Mouse (Mus musculus): ENCODE measurements around the gene Thoc2.
"Not testable (repeated sequence)": the region's sequence is repeated elsewhere in the genome, so short reads cannot be mapped to it uniquely, and the experiment has no call there.

Thoc2 gene

GRCm38 (mm10) chrX:41920574-41920973 lies at the start of gene Thoc2:
Gene Thoc2 (minus strand): TSS chrX:41920674.
- no peak for DNase-seq (ENCODE audit: low spot score in 2 of 2)

GRCm38 (mm10) chrX:41970096-41970495 lies 49.6 kb upstream of the Thoc2 start:
- DNase-seq (ENCODE audit: low spot score in 2 of 2), result no peak

GRCm38 (mm10) chrX:41969341-41969740 lies 48.9 kb upstream of the Thoc2 start:
- no peak for DNase-seq (ENCODE audit: low spot score in 2 of 2)

DNA sequence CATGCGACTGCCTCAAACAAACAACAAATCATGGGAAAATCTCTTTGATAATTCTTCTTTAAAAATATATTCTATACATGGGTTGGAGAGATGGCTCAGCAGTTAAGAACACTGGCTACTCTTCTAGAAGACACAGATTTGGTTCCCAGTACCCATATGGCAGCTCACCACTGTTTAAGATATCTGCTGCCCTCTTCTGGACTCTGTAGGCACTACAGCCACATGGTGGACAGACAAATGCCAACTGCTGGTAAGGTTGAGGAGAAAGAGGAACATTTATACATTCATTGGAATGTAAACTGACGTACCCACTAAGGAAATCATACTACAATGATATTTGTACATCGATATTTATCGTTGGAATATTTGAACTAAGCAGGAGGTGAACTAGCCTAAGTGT lies 36.7 kb upstream of the Thoc2 start:
- peak; percentile 37 to 66 for DNase-seq (ENCODE audit: low spot score in 2 of 2)

DNA sequence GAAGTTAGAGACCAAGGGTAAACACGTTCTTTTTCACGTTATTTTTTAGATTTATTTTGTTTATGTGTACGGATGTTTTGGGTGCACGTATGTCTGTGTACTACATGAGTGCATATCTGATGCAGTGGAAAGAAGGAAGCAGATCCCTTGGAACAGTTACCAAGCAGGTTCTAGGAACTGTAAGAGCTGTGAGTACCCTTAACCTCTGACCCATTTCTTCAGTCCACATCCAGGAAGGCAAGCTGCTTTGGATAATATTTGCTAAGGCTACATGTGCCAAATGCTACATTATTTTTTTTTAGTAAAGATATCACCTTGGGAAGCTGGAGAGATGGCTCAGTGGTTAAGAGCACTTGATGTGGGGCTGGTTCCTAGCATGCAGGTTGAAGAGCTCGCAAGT lies 21.4 kb upstream of the Thoc2 start:
- no peak for DNase-seq (ENCODE audit: low spot score in 2 of 2)

GRCm38 (mm10) chrX:41931821-41932220 lies 11.3 kb upstream of the Thoc2 start:
- DNase-seq (ENCODE audit: low spot score in 2 of 2), result not testable (repeated sequence)

DNA sequence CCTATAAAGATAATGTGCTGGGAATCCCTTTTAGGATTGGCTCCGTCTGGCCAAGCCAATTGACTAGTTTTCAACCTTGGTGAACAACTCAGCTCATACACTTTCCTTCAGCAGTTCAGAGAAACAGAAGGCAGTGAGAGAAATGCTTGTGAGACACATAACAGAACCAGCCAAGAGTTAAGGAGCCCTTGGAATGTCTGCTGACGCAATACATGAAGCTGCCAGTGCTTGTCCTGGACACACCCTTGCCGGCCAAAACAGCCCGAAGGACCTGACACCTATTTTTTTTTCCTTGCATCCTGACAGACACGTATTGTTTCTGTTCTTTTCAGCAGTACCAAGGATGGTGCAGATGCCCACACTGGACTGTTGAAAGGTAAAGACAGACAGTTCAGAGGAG lies 4.2 kb upstream of the Thoc2 start:
- no peak for DNase-seq (ENCODE audit: low spot score in 2 of 2)

GRCm38 (mm10) chrX:41912061-41912401 lies 8.4 kb downstream of the Thoc2 start:
- DNase-seq (ENCODE audit: low spot score in 2 of 2), result no peak

DNA sequence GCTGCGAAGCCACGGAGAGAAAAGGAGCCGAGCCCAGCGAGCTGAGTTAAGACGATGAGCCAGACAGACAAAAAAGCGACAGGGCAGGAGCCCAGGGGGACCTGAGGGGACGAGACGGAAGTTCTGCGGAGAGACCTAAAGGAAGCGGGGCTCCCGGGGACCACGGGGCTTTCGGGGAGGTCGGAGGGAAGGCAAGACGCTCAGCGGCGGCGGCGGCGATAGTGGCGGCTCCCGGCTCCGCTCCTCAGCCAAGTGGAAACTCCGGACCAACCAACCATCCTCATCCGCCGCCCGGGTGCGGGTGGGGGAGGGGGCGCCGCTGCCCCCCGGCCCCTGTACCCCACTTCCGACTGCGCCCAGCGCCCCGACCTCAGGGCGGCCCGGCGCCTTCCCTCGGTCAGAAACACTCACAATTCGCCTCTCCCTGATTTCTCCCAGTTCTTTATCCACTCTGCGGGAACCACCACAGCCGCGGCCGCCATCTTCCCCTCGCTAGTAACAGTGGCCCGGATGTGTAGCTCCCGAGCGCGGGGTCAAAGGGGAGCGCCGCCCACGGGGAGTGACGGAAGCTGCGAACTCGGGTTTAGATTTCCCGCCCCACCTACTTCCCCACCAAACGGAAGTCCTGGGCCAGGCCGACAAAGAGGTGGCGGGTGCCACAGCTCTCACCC lies 8.9 kb downstream of the Thoc2 start:
- DNase-seq (ENCODE audit: low spot score in 2 of 2), result peak; percentile 74 to 91

DNA sequence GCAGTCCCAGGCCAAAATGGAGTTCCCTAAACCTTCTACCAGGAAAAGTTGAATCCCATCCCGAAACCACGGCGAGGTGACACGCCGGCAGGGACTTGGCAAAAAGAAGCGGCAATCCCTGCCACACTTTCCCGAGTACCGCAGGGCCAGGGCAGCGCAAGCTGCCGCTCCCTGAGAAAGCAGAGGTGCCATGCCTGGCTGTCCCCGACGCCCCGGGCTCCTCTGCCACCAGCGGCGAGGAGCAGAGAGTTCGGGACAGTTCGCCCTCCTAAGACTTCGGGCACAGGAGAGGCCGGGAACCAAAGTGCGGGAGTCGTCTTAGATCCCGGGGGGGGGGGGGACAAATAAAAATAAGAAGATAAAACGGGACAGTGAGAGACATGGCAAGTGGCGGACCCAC lies 9.5 kb downstream of the Thoc2 start:
- DNase-seq (ENCODE audit: low spot score in 2 of 2), result peak; percentile 33 to 40

DNA sequence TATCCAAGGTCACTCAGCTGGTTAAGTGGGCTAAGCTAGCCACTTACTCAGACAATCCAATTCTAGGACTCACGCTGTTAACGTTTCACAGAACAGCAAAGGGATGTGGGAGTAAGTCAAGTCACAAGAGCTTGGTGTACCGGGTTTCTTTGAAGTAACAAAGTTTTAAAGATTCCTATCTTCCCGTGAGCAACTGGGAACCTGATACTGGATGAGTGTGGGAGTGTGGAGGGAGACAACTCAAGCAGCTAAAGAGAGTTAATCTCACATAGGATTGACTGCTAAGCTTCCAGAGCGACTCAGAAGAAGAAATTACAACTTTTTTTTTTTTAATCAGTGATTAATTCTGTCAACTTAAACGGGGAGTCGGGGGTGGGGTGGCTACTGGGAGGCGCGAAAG lies 10.0 kb downstream of the Thoc2 start:
- DNase-seq (ENCODE audit: low spot score in 2 of 2), result no peak

DNA sequence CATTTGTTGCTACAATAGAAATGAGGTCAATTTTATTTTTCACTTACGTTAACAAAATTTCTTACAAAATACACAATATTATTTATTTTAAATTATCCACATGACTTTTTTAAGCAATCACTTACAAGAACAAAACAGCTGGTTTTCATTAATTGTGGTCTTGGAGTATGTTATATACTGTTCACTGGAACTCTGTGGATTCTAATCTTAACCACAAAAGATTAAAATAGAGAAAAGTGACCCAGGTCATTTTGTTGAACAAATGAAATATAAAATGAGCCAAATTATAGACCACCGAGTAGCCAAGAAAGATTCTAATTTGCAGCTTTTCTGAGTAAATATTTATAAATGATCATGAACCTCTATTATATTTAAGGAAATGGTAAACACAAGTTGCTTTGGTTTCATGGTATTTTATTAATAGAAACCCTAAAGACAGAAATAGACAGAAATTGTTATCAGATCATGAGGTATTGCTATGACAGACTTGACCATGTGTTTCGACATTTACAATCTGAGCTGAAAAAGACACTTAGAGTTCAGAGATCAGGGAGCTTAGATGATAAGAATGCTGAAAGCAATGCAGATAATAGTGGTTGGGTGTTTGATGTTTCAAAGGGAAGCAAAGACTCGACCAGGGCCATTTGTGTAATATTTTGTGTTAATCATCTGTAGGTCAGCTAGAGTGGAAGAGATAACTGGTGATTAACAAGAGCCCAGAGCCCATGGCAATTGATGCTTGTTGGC lies 35.5 kb downstream of the Thoc2 start:
- DNase-seq (ENCODE audit: low spot score in 2 of 2), result no peak

- no peak for DNase-seq (ENCODE audit: low spot score in 2 of 2)
These were observed 43.9 kb downstream of the Thoc2 start for GRCm38 (mm10) chrX:41876581-41876980.

DNA sequence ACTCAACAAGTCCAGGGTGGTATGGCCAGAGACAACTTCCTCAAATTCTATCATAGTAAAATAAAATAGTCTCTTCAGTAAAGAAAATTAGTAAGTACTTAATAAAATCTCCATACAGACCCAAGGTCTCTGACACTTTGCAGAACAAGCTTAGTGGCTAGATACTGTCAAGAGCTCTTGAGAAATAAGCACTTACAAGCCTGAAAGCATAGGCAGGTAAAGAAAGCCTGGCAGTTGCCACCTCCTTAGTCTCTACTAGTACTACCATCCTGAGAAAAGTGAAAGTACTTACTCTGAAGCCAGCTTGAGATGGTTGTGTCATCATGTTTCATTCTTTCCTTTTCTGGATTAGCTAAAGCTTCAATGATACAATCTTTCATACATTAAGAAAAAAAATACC lies 82.7 kb downstream of the Thoc2 start:
- no peak for DNase-seq (ENCODE audit: low spot score in 2 of 2)

DNA sequence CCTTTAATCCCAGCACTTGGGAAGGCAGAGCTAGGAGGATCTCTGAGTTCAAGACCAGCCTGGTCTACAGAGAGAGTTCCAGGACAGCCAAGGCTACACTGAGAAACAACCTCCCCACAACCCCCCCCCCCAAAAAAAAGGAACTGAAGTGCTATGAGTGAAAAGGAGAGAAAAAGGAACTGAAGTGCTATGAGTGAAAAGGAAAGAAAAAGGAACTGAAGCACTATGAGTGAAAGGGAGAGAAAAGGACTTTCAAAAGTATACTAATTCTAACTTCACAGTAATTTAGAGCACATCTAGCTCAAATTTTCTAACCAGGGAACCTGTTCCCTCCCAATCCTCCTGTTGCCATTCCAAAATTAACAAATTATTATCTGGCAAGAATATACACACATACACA lies 114.9 kb downstream of the Thoc2 start:
- DNase-seq (ENCODE audit: low spot score in 2 of 2), result no peak

DNA sequence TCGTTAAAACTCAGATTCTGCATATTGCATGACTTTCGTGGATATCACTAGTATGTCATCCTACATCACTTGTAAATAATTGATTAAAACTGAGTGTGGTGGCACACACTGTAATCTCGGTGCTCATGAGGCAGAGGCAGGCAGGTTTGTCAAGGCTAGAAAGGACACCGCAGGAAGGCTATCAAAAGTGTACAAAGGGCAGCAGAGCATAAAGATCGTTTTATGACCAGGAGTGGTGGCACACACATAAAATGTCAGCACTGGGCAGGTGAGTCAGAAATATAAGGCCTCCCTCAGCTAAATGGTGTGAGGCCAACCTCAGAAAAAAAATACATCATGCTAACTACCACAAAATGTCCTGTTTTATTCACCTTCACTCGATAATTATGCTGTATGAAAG lies 127.2 kb downstream of the Thoc2 start:
- no peak for DNase-seq (ENCODE audit: low spot score in 2 of 2)
